Mouse (Mus musculus) spleen, adult 18-20 months (tissue): ENCODE data around the gene Rccd1.
"Not testable (repeated sequence)": the region's sequence is repeated elsewhere in the genome, so short reads cannot be mapped to it uniquely, and the experiment has no call there.

Experiments used
- DNase-seq, 2 experiments: peaks; one replicate each; pipeline ENCODE4 v3.0.0; 2022; ENCODE audit warnings: mixed read lengths in 2 of 2

Rccd1 gene

DNA sequence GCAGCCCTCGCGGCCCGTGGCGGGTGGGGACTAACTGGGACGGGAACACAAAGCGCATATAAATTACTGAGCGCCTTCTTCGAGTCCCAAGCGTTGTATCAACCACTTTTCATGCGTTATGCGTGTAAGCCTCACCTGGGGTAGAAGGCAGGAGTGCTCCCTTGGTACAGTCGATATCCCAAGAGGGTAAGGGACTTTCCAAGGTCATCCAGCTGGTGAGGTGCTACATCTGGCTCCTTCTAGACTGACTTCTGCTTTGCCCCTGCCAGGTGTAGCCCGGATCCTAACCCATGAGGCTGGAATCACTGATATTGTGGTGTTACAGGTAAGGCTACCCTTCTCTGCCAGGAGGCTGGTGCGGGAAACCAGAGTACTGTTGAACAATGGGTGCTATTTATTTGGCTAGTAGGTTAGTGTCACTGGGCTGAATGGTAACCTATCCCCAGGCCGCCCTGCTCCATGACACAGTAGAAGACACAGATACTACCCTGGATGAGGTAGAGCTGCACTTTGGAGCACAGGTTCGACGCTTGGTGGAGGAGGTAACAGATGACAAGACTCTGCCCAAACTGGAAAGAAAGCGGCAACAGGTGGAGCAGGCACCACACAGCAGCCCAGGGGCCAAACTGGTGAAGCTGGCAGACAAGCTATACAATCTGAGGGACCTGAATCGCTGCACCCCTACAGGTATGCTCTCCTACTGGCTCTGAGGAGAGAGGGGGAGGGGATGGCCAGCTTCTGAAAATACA, 19.2 kb upstream of the Rccd1 start:
- no peak for DNase-seq

DNA sequence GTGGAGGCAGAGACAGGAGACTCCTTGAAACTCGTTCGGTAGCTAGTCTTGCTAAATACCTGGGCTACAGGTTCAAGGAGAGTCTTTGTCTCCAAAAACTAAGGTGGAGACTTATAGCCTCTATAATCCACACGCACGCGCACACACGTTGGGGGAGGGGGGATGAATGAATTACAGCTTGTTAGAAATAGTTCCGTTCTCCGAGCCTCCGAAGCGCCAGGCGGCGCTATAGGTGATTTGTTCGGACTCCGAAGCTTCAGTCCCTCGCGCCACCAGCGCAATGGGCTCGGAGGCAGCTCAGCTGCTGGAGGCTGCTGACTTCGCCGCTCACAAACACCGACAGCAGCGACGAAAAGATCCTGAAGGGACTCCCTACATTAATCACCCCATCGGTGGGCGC, 18.6 kb upstream of the Rccd1 start, which contains the start of gene Hddc3:
TSS of gene Hddc3 (plus strand) at position 247 of the 400 bp plus-strand sequence.
- DNase-seq = peak; percentile 82 to 97

DNA sequence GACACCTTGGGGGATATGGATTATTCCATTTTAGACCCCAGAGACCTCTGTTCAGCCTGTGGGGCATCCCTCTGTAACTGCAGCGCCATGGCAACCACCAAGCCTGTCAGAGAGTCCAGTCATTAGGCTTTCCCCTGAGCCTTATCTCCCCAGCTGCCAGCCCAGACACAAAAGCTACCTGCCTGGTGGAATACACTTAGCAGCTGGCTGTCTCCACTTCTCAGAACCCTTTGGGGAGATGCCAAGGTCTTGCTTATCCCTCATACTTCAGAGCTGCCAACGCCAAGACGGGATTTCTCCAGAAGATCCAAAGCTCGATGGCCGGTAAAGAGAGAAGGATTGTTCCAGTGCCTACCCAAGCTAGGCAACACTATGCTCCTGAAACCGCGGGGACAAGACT, 17.5 kb upstream of the Rccd1 start:
- DNase-seq = no peak

DNA sequence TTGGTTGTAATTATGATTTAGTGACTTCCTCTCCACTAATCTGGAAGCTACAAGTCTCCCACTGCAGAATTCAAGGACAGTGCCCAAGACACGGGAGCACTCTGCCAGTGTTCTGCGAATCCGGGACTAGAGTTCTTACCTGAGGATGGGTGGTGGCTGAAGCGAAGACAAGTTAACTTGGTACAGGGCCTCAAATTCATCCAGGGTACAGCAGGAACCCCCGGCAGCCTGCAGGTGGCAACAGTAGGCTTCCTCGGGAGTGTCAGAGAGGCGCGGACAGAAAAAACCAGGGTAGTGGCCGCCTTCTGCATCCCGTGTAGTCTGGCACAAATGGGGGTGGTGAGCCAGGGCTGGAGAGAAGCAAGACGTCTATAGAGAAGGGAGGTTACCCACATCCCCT, 16.5 kb upstream of the Rccd1 start, which contains the start of gene Unc45a:
TSS of gene Unc45a (minus strand) at position 213 of the 400 bp plus-strand sequence.
- peak; percentile 65 to 71 for DNase-seq

DNA sequence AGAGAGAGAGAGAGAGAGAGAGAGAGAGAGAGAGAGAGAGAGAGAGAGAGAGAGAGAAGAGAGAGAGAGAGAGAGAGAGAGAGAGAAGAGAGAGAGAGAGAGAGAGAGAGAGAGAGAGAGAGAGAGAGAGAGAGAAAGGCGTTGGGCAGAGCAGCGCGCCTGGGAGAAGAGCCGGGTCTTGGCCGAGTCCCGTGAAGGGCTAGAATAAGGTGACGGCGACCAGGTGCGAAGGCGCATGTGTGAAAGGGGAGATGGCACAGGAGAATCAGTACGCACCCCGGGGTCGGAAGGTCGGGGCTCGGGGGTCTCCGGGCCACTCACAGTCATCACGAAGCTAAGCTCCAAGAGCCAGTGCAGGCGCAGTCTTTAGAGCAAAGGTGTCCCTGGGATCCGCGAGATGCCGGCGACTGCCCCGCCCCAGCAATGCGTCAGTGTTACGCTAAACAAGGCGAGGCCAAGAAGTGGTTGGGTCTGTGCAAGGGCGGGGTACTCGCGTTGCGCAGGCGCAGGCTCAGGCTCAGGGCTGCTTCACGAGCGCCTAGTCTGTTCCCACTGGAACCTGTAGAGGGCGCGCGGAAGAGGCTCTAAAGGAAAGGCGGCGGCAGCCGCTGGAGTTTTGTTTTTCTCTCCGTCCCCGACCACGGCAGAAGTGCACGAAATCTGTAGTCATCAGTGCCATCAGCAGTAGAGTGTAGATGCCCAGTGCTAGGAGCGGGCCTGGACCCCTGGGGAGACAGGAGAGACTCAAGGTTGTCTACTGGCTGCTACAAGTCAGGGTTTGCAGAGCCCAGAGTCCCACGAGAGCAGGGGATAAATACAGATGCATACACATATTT, 15.8 kb upstream of the Rccd1 start:
- peak; percentile 96 to 97 for DNase-seq

DNA sequence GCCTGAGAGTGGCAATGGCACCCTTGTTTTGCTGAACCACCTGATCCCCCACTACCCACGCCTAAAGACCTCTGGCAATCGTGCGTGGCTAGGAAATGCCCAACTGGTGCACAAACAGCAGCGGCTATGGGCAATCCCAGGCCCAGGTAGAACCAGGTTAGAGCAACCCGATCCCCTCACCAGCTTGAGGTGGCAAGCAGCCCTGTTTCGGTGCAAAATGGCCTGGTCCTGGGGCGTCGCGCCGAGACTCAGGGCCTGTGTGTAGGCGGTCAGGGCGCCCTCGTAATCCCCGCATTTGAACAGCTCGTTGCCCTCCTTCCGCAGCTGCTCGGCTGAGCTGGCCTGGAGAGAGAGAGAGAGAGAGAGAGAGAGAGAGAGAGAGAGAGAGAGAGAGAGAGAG, 15.1 kb upstream of the Rccd1 start:
- DNase-seq = peak in 1 of 2 experiments; percentile 28

DNA sequence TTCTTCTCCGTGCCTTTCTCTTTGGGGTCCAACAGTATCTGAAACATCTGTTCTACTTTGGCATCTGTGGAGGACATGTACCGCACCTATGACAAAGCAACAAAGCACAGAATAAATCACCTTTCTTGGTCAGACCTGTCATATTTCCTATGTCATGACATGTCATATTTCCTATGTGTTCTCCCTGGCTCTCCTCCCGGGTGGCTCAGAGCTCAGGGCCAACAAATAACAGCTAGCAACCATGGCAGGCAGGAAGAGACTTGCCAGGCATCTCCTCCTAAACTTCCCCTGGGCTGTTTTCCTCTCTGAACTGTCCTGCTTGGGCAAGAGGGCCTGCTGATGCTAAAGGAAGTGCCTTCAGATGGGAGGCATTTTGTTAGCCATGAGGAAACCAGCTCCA, 12.7 kb upstream of the Rccd1 start:
- no peak for DNase-seq

DNA sequence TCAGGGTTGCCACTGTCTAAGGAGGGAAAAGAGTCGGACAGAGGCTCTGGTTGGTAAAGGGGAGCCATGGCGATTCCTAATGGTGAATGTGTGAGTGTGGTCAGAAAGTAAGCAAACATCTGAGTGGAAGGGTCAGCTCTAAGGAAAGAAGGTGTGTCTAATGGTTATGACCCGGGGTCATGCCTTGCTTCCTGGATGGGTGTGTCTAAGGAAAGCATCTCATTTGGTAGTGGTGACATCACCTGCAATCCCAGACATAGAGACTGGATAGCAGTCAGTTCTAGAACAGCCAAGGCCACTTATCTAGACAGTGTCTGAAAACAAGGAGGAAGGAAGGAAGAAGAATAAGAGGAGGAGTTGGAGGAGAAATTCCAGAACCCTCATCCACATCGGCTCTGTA, 10.6 kb upstream of the Rccd1 start:
- no peak for DNase-seq

DNA sequence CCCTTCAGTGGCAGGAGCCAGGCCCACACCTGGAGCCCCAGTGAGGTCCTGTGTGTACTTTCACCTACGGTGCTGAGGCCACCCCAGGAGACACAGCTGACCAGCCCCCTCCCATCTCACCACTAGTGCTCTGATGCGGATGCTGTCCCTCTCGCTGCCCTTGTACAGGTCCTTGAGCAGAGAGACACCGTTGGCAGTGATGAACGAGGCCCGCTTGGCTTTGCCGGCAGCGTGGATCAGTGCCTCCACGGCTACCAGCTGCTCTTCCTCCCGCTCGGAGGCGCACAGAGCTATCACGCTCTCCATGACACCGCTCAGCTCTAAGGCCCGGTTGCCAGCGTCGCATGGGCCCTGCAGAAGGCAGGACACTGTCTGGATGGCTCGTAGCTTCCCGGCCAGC, 7.2 kb upstream of the Rccd1 start:
- no peak for DNase-seq

DNA sequence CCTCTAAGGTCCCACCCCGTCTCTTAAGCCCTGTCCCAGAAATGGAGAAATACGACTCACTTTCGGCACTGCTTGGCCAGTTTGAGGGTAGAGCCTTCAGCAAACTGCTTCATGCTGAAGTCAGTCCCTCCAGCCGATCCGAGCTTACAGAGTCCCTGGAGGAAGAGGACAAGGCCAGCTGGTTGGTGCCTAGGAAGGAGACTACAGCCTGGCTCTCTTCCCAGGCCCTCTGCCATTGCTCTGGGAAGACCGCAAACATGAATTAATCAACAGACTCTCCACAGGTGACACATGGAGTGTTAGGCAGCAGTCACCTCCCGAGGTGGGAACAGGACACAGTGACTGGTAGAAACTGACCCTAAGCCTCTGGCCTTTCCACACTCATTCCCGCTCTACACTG, 6.0 kb upstream of the Rccd1 start:
- DNase-seq = no peak

DNA sequence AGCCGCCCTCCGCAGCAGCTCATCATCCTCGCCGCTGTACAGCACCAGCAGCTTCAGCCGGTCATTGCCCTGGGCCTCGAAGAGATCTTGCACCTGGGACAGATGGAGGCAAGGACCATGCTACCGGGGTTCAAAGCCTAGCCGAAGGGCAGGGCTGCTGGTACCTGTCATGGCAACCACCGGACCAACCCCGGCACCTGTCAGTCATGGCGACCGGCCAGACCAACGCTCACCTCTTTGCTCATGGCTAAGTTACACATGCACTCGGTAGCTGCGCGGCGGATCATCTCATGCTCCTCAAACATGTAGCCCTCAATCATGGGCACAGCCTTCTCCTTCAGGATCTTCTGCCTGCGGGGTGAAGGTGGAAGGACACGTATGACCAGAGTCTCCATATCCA, 1.8 kb upstream of the Rccd1 start:
- no peak for DNase-seq

DNA sequence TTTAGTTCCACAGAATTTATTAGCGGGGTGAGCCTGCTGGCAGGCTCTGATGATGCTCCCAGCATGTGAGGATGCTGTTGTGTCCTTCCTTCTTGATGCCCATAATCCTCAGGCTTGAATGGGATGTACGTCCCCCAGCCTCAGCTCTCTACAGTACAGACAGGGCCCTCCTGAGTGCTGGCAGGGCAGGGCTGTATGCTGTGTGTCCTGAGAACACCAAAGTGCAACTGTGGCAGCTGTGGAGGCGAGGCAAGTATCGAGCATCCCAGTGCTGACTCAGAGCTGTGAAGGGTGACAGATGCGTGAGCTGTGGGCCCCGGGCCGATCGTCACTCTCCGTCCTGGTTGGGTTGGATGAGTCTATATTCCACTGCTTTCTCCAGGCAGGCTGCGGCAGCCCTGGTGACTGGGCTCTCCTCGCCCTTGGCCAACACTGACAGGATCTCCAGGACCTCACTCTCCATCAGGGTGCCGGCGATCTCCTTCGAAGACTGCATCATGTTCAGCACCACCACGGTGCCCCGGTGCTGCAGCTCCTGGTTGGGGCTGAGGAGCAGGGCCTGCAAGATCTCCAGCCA, 1.1 kb upstream of the Rccd1 start:
- DNase-seq = no peak

DNA sequence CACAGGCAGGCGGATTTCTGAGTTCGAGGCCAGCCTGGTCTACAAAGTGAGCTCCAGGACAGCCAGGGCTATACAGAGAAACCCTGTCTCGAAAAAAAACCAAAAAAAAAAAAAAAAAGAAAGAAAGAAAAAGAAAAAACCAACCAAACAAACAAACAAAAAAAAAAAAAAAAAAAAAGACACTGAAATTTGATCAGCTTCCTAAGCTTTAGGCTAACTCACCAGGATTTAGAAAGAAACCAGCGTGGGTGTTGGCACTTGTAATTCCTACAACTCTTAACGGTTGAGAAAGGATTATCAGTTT, 514 bp upstream of the Rccd1 start:
- not testable (repeated sequence) for DNase-seq

DNA sequence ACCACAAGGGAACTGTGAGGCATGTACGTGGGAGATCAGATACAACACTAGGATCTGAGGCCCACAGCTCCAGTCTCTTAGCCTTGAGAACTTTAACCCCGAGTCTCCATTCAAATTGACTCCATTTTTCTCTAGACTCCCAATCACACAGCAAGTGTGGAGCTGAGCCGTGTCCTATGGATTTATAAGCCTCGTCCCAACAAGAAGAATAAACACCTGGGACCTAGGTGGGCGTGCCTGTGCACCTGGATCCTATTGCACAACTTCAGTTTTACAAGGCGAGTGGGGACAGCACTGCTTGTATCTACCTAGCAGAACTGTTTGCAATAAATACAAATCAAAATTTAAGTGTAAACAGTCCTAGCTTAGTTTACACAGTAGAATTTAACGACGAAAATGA, 918 bp downstream of the Rccd1 start:
- no peak for DNase-seq

DNA sequence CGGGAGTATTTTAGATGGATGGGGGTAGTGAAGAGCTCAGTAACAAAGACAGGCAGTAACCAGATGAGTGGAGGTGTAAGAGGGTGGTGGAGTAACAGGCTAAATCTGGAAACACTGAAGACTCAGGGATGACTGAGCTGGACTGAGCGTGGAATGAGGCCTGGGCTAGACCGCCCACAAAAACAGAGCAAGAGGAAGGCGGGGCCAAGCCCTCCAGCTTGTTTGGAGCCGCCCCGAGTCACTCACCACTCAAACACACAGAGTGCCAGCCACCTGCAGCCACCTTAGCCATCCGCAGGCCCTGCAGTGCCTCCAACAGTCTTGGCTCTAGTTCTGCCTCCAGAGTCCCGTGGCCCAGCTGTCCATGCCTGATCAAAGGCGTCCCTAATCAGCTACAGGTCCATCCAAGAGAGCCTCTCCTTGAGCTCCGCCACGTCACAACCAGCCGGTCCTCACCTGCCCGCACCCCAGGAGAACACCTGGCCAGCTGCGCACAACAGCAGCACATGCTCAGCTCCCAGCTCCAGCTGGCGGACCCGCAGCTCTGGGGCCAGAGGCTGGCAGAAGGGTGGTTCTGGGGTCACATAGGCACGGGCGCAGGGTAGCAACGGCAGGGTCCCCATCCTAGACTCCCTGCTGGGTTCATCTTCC, 4.3 kb downstream of the Rccd1 start:
- no peak for DNase-seq

DNA sequence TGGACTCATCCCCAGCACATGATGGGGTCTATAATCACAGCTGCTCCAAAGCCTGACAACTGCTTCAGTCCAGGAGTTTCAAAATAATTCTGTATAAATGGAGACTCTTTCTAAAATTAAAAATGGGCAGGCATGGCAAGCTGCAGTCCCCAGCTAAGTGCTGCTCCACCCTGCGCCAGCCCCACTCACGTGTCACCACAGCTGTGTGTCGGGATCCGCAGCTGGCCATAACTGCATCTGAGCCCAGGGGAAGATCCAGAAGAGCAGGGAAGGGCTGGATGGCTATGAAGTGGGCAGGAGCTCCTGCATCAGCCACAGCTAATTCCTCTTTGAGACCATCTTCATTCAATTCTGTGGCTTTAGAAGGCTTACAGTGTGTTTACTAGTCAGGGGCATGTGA, 5.6 kb downstream of the Rccd1 start:
- DNase-seq = no peak

DNA sequence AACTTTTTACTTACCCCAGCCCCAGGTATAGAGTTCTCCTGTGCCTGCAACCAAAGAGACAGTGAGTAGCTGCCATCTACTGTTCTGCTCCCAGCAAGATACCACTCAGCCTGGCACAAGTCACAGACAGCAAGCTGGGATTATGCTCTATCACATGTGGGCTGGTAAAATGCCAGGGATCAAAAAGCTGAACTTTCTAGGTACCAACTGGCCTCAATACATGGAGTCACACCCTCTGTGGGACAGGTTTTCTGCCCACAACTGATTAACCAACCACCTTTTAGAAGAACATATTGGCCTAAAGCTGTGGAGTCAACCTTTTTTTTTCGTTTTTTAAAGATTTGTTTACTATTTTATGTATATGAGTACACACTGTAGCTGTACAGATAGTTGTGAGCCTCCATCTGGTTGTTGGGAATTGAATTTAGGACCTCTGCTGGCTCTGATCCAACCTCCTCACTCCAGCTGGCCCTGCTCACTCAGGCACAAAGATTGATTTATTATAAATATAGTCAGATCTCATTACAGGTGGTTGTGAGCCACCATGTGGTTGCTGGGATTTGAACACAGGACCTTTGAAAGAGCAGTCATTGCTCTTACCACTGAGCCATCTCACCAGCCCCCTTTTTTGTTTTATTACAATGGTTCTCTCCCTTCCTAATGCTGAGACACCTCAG, 6.7 kb downstream of the Rccd1 start:
- DNase-seq = no peak

DNA sequence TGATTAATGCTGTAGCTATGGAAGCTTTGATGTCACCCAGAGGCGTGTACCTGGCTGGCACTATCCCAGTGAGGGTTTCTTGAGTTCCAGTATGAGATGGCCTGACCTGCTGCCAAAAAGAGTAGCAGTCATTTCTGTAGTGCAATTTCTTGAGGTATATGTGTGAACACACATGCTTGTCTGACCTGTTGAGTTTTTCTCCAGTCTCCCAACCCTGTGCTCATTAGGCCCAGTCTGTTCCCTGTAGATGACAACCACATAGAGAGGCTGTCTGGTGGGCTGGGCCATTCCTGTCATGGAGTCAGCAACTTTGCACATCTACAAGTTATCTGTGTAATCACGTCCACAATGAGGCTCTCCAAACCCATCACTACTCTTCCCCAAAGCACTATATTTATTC, 8.5 kb downstream of the Rccd1 start:
- DNase-seq = no peak

DNA sequence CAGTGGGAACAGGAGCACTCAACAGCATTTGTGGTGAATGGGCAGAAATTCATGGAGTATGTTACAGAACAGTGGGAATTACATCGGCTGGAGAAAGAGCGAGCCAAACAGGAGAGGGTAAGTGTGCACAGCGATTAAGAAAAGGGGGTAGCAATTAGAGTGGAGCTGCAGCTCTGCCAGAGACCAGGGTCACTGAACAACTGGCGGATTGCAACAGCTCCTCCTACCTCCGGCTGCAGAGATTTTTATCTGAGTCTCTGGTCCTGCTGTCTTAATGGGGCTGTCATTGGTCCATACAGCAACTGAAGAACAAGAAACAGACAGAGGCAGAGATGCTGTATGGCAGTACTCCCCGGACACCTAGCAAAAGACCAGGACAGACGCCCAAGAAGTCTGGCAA, 13.5 kb downstream of the Rccd1 start:
- DNase-seq = no peak

DNA sequence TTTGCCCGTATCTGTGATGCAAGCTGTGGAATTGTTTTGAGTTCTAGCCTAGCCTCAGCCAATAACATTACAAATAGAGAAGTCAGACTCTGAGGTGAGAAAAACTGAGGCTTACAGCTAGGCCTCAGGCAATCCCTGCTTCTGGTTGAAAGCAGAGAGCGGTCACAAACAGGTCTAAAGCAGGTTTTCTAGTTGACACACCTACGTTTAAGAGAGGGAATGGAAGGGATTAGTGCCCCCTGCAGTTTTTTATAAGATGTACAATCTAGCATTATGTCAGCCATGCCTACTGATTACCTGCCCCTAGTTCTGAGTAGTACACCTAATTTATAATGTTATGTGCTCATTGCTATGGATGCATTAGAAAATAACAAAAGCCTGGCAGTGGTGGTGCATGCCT, 16.5 kb downstream of the Rccd1 start:
- no peak for DNase-seq

DNA sequence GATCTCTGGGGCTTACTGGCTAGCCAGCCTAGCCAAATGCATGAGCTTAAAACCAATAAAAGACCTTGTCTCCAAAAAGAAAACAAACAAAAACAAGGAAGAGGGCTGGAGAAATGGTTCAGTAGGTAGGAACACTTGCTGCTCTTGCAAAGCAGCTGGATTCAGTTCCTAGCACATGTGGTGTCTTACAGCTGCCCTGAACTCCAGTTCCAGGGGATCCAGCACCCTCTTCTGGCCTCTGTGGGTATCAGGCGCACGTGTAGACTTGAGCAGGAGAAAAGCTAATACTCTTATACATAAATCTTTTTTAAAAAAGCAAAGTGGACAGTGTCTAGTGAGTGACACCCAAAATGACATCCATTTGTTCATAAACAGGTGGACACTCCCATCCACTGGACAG, 22.7 kb downstream of the Rccd1 start:
- no peak for DNase-seq

DNA sequence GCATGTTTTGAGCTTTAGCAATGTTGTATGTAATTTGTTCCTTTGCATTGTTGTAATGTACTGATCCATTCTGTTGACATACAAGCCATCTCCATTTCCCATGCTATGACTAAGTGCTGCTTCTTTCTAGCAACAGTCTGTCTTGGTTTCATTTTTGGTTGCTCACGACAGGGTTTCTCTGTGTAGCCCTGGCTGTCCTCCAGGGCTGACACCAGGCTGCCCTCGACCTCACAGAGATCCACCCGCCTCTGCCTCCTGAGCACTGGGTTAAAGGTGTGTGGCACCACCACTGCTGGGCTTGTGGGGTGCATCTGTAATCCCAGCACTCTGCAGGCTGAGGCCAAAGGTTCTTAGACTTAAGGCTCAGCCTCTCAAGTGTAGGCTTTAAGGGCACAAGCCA, 24.7 kb downstream of the Rccd1 start:
- DNase-seq = no peak

DNA sequence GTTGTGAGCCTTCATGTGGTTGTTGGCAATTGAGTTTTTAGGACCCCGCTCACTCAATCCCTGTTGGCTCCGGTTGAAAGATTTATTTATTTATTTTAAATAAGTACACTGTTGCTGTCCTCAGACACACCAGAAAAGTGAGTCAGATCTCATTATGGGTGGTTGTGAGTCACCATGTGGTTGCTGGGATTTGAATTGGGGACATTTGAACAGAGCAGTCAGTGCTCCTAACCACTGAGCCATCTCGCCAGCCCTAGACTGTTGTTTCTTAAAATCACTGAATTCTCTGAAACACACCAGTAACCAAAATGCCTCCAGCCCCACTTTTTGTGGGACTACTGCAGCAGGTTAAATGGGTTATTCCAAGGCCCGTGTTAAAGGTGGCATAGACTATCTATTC, 25.5 kb downstream of the Rccd1 start:
- no peak for DNase-seq
